Mouse (Mus musculus): ENCODE data around the gene Lhx2. TPM values are rescaled to one million over a fixed set of nuclear protein-coding genes. Genes with fewer than 3 reads are reported as not detected.

Gene Lhx2
- not detected in 2 replicates for polyA plus RNA-seq (2012)

DNA sequence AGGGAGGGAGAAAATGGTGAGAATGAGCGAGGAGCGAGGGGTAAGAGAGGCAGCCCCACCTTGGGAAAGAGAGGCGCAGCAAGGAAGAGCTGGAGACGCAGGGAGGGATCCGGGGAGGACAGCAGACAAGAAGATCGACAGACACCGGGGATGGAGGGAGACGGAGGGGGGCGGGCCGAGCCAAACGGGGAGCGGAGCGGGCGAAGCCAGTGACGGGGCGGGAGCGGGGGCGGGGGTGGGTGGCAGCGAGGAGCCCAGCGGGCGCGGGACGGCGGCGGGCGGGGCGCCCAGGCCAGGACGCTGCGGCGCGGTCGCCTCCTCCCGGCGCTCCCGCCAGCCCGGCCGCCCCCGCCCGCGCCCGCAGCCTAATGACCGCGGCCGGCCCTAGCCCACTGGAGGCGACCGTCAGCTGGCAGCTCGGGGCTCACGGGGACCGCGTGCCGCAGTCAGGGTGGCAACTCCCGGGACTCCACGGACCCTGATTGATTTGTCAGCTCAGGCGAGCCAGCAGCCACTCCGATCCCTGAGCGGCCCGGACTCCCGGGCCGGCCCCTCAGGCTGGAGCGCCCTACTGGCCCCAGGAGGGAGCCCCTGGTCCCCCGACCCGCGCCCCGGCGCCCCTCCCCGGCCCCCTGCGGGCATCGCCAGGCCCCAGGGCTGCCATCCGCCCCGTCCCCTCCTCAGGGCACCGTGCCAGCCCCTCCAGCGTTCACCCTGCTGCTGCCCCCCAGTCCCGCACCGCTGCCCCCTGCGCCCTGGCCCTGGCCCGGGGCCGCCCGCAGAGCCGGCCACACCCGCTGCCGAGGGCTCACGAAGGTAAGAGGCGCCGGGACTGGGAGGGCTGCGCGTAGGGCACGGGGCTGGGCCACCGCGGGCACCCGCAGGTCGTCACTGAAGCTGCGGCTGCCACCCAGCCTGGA lies at the start of gene Lhx2:
TSS of gene Lhx2 (plus strand) at position 292 of the 920 bp plus-strand sequence.
- TF ChIP-seq GATA1 (IDR thresholded peaks at IDR 0.05; ENCODE audit: low read length): no peak

- TF ChIP-seq GATA1 (IDR thresholded peaks at IDR 0.05; ENCODE audit: low read length): no peak
Observed at GRCm38 (mm10) chr2:38291526-38291925, 47.6 kb upstream of the Lhx2 start.

GRCm38 (mm10) chr2:38295939-38296338 lies 43.1 kb upstream of the Lhx2 start:
- TF ChIP-seq GATA1 (IDR thresholded peaks at IDR 0.05; ENCODE audit: low read length): no peak

DNA sequence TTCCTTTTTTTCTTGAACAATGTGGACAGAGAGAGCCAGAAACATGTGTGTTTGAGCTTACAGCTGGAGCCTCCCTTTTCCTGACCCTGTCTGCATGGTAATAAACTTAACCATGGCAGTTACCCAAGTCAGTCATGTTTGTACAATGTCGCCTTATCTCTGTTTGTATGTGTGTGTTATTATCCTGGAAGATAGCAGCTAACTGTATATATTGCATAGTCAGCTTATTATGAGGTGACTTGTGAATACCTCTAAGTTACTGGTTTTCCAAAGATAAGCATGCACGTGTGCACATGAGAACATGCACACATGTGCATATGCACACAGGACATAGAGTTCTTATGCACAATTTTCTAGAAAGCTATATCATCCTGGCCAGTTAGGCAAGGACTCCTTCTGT lies 38.1 kb upstream of the Lhx2 start:
- TF ChIP-seq GATA1 (IDR thresholded peaks at IDR 0.05; ENCODE audit: low read length): no peak

DNA sequence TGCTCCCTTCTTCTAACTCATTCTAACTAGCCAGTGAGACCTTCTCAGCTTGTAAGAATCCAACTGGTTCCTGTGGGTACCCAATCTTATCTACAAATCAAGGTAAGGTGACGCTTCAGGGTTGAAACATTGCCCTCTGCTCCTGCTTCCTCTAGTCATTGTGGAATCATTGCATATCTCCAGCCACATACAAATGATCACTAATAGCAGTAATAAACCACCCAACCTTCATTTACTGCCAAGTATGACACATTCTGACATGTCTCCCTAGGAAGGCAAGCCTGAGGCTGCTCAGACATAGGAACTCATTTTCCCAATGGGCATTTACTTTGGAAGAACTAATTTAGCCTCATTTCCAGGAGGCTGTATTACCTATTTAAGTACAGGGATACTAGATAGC lies 33.9 kb upstream of the Lhx2 start:
- no peak for TF ChIP-seq GATA1 (IDR thresholded peaks at IDR 0.05; ENCODE audit: low read length)

DNA sequence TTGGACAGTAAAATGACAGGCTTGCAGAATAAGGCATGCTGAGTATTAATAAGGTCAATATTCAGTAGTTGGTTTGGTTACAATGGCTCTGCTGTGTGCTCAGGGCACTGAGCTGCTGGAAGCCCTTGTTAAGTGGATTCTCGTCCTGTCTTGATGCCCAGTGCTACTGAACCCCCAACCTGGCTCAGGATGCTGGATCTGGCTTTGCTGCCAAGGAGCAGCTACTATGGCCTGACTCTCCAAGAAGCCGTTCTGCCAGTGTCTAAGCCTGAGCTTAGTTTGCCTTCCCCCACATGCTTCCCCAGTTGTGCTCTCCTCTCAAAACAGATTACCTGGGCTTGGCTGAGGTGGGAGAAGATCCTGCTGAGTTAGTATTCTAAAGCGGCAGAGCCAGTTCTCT lies 26.2 kb upstream of the Lhx2 start:
- TF ChIP-seq GATA1 (IDR thresholded peaks at IDR 0.05; ENCODE audit: low read length): no peak

- no peak for TF ChIP-seq GATA1 (IDR thresholded peaks at IDR 0.05; ENCODE audit: low read length)
Observed at GRCm38 (mm10) chr2:38313399-38313798, 25.7 kb upstream of the Lhx2 start.

GRCm38 (mm10) chr2:38319086-38319485 lies 20.0 kb upstream of the Lhx2 start:
- no peak for TF ChIP-seq GATA1 (IDR thresholded peaks at IDR 0.05; ENCODE audit: low read length)

GRCm38 (mm10) chr2:38320911-38321310 lies 18.2 kb upstream of the Lhx2 start:
- no peak for TF ChIP-seq GATA1 (IDR thresholded peaks at IDR 0.05; ENCODE audit: low read length)

DNA sequence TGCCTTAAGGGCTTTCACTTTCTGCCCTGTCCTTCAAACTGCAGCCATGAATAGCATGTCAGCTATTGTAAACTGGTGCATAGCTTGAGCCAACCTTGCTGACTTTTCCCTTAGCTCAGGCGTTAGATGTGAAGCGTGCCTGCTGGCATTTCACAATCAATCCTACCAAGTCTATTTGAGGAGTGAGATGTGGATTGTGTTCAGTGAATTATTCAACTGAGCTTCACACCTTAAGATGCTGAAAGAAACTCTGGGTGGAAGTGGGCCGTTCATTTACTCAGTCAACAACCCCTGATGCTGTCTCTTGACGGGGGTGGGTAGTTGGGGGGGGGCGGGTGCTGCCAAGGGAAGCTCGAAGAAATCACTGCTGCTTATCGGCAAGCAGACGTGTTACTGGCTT lies 15.7 kb upstream of the Lhx2 start:
- TF ChIP-seq GATA1 (IDR thresholded peaks at IDR 0.05; ENCODE audit: low read length): no peak

- TF ChIP-seq GATA1 (IDR thresholded peaks at IDR 0.05; ENCODE audit: low read length): no peak
Observed at GRCm38 (mm10) chr2:38326671-38327070, 12.4 kb upstream of the Lhx2 start.

DNA sequence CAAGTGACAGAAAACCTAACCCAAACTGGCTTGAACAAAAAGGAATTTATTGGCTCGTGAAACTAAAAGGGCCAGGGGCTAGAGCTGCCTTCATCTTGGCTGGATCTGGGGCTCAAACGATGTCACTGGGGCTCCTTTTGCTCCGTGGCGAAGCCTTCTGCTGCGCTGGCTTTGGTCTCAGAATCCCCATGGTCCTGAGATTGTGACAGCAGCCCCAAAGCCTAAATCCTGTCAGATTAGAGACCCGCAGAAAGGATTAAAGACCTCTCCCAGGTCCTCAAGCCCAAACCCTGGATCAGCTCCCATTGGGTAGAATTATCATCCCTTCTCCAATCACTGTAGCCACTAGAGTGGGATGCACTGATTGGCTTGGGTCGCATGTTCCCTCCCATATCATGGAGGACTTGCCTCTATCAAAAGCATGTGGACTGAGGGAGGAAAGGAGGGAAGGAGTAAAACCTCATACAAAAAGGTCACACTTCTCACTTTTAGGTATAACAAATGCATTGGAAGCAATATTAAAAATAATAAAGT lies 5.4 kb upstream of the Lhx2 start:
- TF ChIP-seq GATA1 (IDR thresholded peaks at IDR 0.05; ENCODE audit: low read length): no peak

DNA sequence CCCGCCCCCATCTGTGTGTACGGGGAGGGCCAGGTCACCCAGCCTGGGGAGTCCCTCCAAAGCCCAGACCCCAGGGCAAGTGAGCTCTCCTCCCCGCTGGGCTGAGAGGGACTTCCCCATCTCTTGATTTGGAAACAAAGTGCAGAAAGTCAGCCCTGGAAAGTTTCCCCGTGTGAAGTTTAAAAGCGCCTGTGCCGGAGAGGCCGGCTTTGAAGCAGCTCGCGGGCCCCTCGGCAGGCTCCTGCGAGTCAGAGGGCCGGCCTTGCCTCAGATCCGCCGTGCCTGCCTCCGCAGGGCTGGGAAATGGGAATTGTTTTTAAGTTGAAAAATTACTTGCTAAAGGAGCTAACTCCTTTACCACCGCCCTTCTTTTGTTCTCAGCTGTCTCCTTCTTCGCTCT lies 2.5 kb upstream of the Lhx2 start:
- no peak for TF ChIP-seq GATA1 (IDR thresholded peaks at IDR 0.05; ENCODE audit: low read length)

DNA sequence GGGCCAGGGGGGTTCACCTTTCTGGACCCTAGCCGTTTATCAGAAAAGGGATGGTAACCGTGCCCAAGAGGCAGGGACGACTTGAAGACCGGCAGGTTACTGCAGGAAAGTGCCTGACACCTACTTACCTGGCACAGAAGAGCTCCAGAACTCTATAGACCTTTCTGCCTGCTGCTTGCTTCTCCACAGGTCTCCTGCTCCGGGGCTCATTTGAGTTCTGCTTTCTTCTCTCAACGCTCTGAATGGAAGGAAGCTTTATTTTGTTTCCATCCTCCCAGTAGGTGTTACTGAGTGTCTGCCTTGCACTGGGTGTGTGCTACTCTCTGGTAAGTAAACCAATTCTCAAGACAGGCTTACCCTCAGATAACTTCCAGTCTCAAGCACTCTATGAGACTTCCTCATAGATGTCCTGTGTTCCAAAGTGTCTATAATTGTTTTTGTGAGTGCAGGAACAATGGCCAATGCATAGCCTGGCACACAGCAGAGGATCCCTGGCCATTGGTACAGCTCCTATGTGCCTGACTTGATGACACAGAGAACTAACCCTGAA lies 1.9 kb upstream of the Lhx2 start:
- no peak for TF ChIP-seq GATA1 (IDR thresholded peaks at IDR 0.05; ENCODE audit: low read length)

DNA sequence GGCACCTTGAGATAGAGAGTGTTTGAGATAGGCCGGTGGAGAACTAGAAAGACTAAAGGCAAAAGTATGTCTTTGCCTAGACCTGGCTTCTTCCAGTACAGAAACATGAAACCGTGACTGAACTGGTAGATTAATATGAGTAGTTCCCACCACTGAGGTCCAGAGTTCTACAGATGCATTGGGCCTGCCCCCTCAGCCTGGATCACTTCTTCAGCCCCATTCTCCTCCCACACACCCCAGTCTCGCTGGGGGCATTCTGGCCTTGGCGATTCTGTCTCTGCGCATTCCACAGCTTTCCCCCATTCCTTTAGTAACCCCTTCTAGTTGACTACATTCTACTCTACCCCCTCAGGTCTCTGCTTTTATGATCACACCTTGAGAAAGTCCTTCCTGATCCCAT lies 1.4 kb upstream of the Lhx2 start:
- no peak for TF ChIP-seq GATA1 (IDR thresholded peaks at IDR 0.05; ENCODE audit: low read length)

GRCm38 (mm10) chr2:38338348-38338932 lies 641 bp upstream of the Lhx2 start:
- no peak for TF ChIP-seq GATA1 (IDR thresholded peaks at IDR 0.05; ENCODE audit: low read length)

All from G1E-ER4 (cell line).